Mouse (Mus musculus) heart, embryonic 13.5 days (tissue): ENCODE results near the gene Ppp2r3d. TPM values are rescaled to one million over a fixed set of nuclear protein-coding genes. Genes with fewer than 3 reads are reported as not detected.
A peak's percentile ranks its signal among the peaks of the same experiment; 100 is the strongest.
"Not testable (repeated sequence)": the region's sequence is repeated elsewhere in the genome, so short reads cannot be mapped to it uniquely, and the experiment has no call there.

Experiments used
- ATAC-seq: fragments of 200-750 bp; cut with Nextera tagmentation; 2 replicates; pipeline ENCODE4 v1.8.0; 2017; ENCODE audit warnings: moderate TSS enrichment; ENCODE audit not compliant: insufficient number of reproducible peaks, low FRiP score, low TSS enrichment; ENCODE audit errors: extremely low read depth
- H3K27ac ChIP-seq: fragments of 300-500 bp; sonication (generic); replicated peaks from 2 replicates; pipeline ENCODE4 v1.5.1; 2015; ENCODE audit warnings: moderate library complexity, mild to moderate bottlenecking, inconsistent platforms
- H3K27me3 ChIP-seq: fragments of 300-500 bp; sonication (generic); replicated peaks from 2 replicates; pipeline ENCODE4 v1.6.1; 2015; ENCODE audit warnings: mild to moderate bottlenecking, inconsistent platforms
- H3K36me3 ChIP-seq: fragments of 300-500 bp; sonication (generic); 2 replicates; pipeline ENCODE4 v1.6.1; 2015; ENCODE audit warnings: mild to moderate bottlenecking, inconsistent platforms
- H3K4me1 ChIP-seq: fragments of 300-500 bp; sonication (generic); 2 replicates; pipeline ENCODE4 v1.6.1; 2015; ENCODE audit warnings: inconsistent platforms
- H3K4me2 ChIP-seq: fragments of 300-500 bp; sonication (generic); 2 replicates; pipeline ENCODE4 v1.6.1; 2015; ENCODE audit warnings: inconsistent platforms, mild to moderate bottlenecking, moderate library complexity
- H3K4me3 ChIP-seq: fragments of 300-500 bp; sonication (generic); 2 replicates; pipeline ENCODE4 v1.5.1; 2015; ENCODE audit warnings: moderate library complexity, mild to moderate bottlenecking, inconsistent platforms
- H3K9ac ChIP-seq: fragments of 300-500 bp; sonication (generic); 2 replicates; pipeline ENCODE4 v1.6.1; 2015; ENCODE audit warnings: inconsistent platforms, mild to moderate bottlenecking, moderate library complexity
- H3K9me3 ChIP-seq: fragments of 300-500 bp; sonication (generic); 2 replicates; pipeline ENCODE4 v1.6.1; 2016; ENCODE audit warnings: inconsistent platforms
- WGBS: fragments of 180-500 bp; shearing (Covaris S2); methylation state at CpG from one replicate; pipeline ENCODE4 v1.1.7; 2015; ENCODE audit warnings: mixed read lengths; 5-methylcytosine and 5-hydroxymethylcytosine counted together
- polyA plus RNA-seq: library from polyadenylated mRNA; unstranded; fragments of >200 nt; fragmentation: Nextera tagmentation; extraction: Ambion mirVana; gene quantifications from 2 replicates; pipeline ENCODE4 v1.2.1, GENCODE M21; 2015

The Ppp2r3d gene
- polyA plus RNA-seq, result 116 and 118 TPM in 2 replicates

DNA sequence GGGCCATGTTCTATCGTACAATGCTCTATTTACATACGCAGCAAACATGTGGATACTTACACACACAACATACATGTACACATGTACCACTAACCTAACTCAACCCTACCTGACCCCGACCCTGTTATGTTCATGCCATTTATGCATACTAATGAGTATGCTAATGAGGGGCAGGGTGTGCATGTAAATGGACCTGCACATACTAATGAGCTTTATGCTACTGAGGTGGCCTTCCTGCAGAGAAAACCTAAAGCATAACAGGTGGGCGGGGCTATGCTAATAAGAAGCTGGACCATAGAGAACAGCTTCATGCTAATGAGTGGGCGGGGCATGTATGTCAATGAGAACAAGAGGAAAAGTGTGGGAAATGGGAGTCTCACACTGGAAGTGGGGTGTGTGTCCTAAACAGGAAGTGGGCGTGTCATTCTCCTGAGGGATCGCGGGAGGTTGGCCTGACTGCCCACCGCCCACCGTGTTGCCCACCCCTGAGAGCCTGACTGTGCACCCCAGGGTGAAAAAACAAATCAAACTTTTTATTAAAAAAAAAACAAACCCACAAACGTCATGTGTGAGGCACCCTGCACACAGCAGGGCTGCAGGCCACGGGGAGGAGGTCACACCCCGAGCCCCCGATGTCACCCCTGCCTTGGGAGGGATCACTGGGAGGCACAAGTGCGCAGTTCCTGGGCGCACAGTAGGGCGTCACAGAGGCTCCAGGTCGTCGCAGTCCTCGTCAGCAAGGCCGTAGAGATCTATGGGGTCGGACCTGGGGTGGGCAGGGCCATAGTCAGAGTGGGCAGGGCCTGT lies at the start of gene Ppp2r3d:
Gene Ppp2r3d (minus strand): TSS at position 803 of the 807 bp plus-strand sequence.
- peaks cover 16% of the 10 kb centered on the region for H3K36me3 ChIP-seq
- H3K4me1 ChIP-seq, result peaks cover 25% of the 10 kb centered on the region
- H3K4me2 ChIP-seq, result no peak within 1 kb of the TSS
- no peak within 1 kb of the TSS for H3K4me3 ChIP-seq
- H3K9me3 ChIP-seq, result peaks cover 12% of the 10 kb centered on the region
- H3K27me3 ChIP-seq, result no peaks in the 10 kb centered on the region
- H3K27ac ChIP-seq, result peak within 1 kb of the TSS; percentile 77
- WGBS, result 94% methylated on average over 22 of the region's 22 CpGs
- no peak for ATAC-seq
- H3K9ac ChIP-seq, result no peak within 1 kb of the TSS

DNA sequence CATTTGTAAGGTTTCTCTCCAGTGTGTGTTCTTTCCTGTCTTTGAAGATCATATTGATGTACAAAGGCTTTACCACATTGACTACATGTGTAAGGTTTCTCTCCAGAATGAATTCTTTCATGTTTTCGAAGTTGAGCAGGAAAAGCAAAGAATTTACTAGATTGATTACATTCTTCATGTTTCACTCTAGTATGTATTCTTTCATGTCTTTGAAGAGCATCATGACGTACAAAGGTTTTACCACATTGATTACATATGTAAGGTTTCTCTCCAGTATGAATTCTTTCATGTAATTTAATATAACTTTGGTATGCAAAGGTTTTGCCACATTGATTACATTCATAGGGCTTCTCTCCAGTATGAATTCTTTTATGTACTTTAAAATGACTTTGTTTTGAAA lies 17.0 kb upstream of the Ppp2r3d start, which contains the start of gene Gm21836:
Gene Gm21836 (minus strand): TSS at position 101 of the 400 bp plus-strand sequence.
- H3K27me3 ChIP-seq, H3K4me2 ChIP-seq, ATAC-seq, H3K4me3 ChIP-seq, H3K9ac ChIP-seq, H3K4me1 ChIP-seq, H3K36me3 ChIP-seq, H3K27ac ChIP-seq: not testable (repeated sequence)
- peaks cover 24% of the 10 kb centered on the region for H3K9me3 ChIP-seq
- WGBS, result 71% methylated on average over 2 of the region's 2 CpGs

DNA sequence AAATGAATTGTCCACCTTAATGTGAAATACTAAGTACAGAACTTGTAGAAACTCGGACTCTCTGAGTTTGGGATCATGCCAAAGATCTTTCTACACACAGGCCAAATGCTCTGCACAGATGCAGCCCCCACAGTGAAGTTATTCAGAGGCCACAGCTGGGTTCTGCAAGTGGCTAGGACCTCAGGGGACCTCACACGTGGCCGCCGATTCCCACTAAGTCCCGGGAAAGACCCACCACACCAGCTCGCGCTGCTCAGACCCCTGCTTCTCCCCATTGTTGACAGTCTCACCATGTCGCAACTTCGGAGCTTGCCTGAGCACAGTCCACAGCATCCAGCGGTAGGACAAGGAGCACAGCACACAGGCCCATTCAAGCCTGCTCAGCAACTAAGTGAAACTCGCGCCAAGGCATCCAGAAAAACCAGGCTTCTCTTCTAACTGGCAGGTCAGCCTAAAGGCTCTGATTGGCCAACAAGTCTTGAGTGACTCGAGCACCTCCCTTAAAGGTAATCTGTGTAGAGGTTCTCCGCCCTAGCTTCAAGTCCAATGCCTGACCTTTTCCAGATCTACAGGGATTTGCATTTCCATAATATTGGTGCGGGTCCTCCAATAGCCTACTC lies 3.8 kb upstream of the Ppp2r3d start:
- peaks cover 14% of the 10 kb centered on the region for H3K36me3 ChIP-seq
- H3K27ac ChIP-seq, ATAC-seq, H3K9ac ChIP-seq, H3K27me3 ChIP-seq, H3K4me3 ChIP-seq: not testable (repeated sequence)
- H3K4me1 ChIP-seq, result peaks cover 25% of the 10 kb centered on the region
- 45% methylated on average over 13 of the region's 15 CpGs for WGBS
- peak overlapping the region; percentile 6; the same call in 1 of the 2 replicates for H3K4me2 ChIP-seq
- peaks cover 16% of the 10 kb centered on the region for H3K9me3 ChIP-seq

DNA sequence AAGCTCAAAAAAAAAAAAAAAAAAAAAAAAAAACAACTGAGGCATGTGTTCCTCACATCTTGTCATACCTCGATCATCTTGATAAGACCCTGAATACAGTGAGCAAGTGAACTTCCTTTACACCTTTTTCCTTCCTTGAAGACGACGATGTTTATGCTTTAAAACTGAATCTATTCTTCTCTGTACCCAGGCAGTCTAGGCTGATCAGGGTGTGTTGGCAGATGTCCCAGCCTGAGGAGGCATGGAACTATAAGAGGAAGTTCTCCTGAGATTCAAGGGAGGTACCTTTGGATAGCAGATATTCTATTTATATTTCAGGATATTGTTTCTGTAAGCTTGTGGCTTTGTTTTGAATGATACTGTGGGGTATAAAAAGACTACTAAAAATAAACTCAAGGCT lies 1.4 kb upstream of the Ppp2r3d start:
- peak overlapping the region; percentile 77 for H3K27ac ChIP-seq
- no peaks in the 10 kb centered on the region for H3K27me3 ChIP-seq
- no peak overlapping the region for H3K4me3 ChIP-seq
- peaks cover 25% of the 10 kb centered on the region for H3K4me1 ChIP-seq
- no peak overlapping the region for H3K9ac ChIP-seq
- H3K36me3 ChIP-seq, result peaks cover 16% of the 10 kb centered on the region
- no peak for ATAC-seq
- peaks cover 16% of the 10 kb centered on the region for H3K9me3 ChIP-seq
- WGBS, result 34% methylated on average over 3 of the region's 3 CpGs
- peak overlapping the region; percentile 24; the same call in 1 of the 2 replicates for H3K4me2 ChIP-seq

DNA sequence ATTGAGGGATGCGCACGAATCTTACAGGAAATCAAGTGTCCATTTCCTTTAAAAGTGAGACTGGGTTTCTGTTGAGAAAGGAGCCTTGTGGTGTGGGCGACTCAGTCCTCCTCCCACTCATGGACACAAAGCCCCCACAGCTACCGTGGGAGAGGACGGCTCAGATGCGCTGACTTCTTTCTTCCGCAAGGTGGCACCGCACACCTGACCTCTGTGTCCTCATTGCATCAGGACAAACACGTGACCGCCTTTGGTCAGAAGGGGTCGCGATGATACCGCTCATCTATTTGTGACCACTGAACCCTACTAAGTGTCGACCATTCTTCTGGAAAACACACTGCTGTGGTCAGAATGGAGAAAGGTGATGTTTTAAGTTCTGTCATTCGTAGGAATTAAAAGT lies 1.0 kb downstream of the Ppp2r3d start:
- Histone ChIP-seq H3K4me2 (no peak overlapping the region), H3K9me3 (peaks cover 12% of the 10 kb centered on the region), H3K27ac (no peak overlapping the region), H3K36me3 (peaks cover 16% of the 10 kb centered on the region), H3K9ac (no peak overlapping the region), H3K4me3 (no peak overlapping the region), H3K27me3 (no peaks in the 10 kb centered on the region), H3K4me1 (peaks cover 22% of the 10 kb centered on the region)
- WGBS, result 81% methylated on average over 15 of the region's 15 CpGs
- no peak for ATAC-seq

DNA sequence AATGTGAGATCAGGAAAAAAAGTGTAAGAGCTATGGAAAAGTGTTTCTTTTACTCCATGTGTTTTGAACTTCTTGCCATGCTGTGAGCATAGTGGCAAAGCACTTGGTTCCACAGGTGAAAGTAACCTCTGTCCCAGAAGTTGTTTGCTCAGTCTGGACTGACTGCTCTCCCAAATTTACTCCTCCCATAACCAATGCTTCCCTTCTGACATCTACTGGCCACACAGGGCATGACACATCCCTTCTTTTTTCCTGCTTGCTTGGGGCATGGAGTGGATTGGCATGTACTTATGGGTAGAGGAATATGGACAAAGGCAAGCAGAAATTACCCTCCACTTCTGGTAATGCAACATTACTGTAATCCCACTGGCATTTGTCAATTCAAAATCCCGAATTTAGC lies 20.1 kb downstream of the Ppp2r3d start:
- no peaks in the 10 kb centered on the region for H3K27me3 ChIP-seq
- H3K27ac ChIP-seq, result no peak overlapping the region
- 0% methylated on average over 1 of the region's 1 CpGs for WGBS
- H3K9ac ChIP-seq, result no peak overlapping the region
- no peaks in the 10 kb centered on the region for H3K9me3 ChIP-seq
- no peaks in the 10 kb centered on the region for H3K4me1 ChIP-seq
- no peak for ATAC-seq
- no peak overlapping the region for H3K4me2 ChIP-seq
- no peak overlapping the region for H3K4me3 ChIP-seq
- H3K36me3 ChIP-seq, result no peaks in the 10 kb centered on the region

DNA sequence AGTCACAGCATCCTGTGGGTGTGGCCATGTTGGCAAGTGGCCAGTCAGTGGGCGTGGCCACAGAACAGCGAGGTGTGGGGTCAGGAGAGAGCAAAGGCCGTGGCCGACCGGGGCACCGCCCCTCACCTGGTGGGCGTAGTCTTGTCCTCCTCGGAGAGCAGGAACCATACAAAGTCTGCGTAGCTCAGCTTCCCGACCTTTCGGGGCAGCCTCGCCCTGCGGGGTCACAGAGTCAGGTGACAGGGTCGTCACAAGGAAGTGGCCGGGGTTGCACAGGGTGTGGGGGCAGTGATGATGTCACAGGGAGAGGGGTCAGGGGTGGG lies 34.2 kb downstream of the Ppp2r3d start:
- Histone ChIP-seq H3K4me3 (no peak overlapping the region), H3K27ac (no peak overlapping the region), H3K4me1 (no peaks in the 10 kb centered on the region), H3K9me3 (peaks cover 32% of the 10 kb centered on the region), H3K36me3 (peaks cover 39% of the 10 kb centered on the region), H3K27me3 (no peaks in the 10 kb centered on the region), H3K9ac (no peak overlapping the region), H3K4me2 (no peak overlapping the region)
- 96% methylated on average over 15 of the region's 15 CpGs for WGBS
- ATAC-seq, result 0 out of 2 replicates have a peak, but pooled peaks have one; percentile 27

DNA sequence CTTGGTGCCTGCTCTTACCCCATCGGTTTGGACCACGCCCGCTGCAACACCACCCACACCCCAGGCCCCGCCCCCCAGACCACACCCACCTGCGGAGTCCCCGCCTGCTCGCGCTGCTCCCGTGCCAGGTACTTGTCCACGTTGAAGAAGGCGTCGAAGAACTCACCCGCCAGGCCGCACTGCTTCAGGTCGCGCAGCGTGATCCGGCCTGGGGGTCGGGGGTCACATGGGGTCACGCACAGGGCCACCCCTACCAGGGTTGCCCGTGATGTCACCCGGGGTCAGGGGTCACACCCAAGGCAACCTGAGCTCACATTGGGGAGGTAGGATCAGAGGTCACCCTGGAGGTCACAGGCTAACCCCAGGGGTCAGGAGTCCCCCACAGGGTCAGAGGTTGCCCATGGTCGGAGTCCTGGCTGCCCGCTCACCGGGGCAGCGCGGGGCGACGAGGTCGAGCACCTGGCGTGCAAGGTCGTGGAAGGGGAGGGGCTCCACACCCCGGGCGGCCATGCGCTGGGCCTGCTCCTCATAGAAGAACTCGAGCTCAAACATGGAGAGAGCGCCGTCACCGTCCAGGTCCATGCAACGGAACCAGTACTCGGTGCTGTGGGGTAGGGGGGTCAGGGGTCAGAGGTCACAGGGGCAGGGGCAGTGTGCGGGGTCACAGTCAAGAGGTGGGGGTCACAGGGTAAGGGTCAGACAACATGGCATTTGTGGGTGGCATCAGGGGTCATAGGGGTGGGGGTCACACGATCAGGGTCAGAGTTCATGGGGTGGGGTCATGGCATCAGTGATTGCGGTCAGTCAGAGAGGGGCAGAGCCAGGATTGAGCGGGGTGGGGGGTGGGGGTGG lies 34.8 kb downstream of the Ppp2r3d start:
- Histone ChIP-seq H3K9me3 (peaks cover 32% of the 10 kb centered on the region), H3K4me2 (no peak overlapping the region), H3K4me1 (no peaks in the 10 kb centered on the region), H3K9ac (no peak overlapping the region), H3K36me3 (peaks cover 39% of the 10 kb centered on the region), H3K27me3 (no peaks in the 10 kb centered on the region), H3K27ac (no peak overlapping the region), H3K4me3 (no peak overlapping the region)
- ATAC-seq, result 0 out of 2 replicates have a peak, but pooled peaks have one; percentile 8
- 97% methylated on average over 45 of the region's 45 CpGs for WGBS

DNA sequence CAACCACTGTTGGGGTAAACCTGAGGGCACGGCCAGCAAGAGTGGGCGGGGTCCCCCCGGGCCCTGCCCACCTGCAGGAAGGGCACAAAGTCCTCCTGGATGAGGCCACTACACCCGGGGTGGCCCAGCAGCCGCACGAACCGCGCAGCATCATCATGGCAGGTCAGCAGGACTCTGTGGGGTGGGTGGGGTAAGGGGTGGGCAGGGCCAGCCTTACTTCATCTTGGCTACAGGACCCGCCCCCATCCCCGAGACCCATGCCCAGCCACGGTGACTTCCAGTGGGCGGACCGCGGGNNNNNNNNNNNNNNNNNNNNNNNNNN lies 36.0 kb downstream of the Ppp2r3d start:
- Histone ChIP-seq H3K9me3 (peaks cover 32% of the 10 kb centered on the region), H3K4me2 (peak overlapping the region; percentile 18), H3K27ac (no peak overlapping the region), H3K36me3 (peaks cover 39% of the 10 kb centered on the region), H3K27me3 (no peaks in the 10 kb centered on the region), H3K4me1 (no peaks in the 10 kb centered on the region), H3K9ac (no peak overlapping the region), H3K4me3 (peak overlapping the region; percentile 13; the same call in 1 of the 2 replicates)
- 0 out of 2 replicates have a peak, but pooled peaks have one; percentile 5 for ATAC-seq
- 75% methylated on average over 14 of the region's 14 CpGs for WGBS

DNA sequence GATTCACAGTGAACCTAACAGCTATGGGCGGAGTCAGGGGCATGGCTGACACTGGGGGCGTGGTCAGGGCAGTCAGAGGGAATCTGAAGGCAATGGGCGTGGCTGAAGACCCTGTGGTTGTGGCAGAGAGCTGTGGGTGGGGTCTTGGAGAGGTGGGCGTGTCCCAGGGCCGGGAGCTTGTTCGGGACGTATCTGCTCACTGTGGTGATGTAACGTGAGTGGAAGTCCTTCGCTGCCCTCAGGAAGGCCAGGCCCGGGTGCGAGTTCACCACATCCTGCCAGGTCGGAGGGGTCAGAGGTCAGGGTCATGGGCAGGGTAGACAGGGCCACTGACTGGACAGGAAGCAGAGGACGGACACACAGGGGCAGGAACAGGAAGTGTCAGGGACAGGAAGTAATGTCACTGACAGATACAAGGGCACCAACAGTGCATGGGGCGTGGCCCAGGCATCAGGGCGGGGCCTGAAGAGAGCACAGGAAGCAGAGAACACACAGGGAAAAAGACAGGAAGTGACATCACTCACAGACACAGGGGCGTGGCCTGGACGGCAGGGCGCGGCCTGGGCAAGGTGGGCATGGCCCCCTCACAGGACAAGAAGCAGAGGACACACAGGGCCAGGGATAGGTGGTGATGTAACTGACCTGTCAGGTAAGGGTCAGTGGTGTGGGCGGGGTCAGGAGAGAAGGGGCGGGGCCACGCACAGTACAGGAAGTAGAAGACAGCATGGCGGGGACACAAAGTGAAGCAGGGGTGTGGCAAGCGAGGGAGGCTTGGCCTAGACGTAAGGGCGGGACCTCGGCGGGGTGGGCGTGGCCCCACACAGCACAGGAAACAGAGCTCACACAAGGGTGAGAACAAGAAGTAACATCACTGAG lies 36.6 kb downstream of the Ppp2r3d start:
- WGBS, result 84% methylated on average over 29 of the region's 29 CpGs
- peak; percentile 58 for ATAC-seq
- peak overlapping the region; percentile 18 for H3K4me2 ChIP-seq
- no peak overlapping the region for H3K9ac ChIP-seq
- peaks cover 32% of the 10 kb centered on the region for H3K9me3 ChIP-seq
- peak overlapping the region; percentile 13; the same call in 1 of the 2 replicates for H3K4me3 ChIP-seq
- no peak overlapping the region for H3K27ac ChIP-seq
- H3K36me3 ChIP-seq, result peaks cover 39% of the 10 kb centered on the region
- no peaks in the 10 kb centered on the region for H3K27me3 ChIP-seq
- no peaks in the 10 kb centered on the region for H3K4me1 ChIP-seq
